Mouse (Mus musculus): Measurements from ENCODE around the gene Eci2.
A peak's percentile ranks its signal among the peaks of the same experiment; 100 is the strongest.
"Not testable (repeated sequence)": the region's sequence is repeated elsewhere in the genome, so short reads cannot be mapped to it uniquely, and the experiment has no call there.

Eci2 gene

DNA sequence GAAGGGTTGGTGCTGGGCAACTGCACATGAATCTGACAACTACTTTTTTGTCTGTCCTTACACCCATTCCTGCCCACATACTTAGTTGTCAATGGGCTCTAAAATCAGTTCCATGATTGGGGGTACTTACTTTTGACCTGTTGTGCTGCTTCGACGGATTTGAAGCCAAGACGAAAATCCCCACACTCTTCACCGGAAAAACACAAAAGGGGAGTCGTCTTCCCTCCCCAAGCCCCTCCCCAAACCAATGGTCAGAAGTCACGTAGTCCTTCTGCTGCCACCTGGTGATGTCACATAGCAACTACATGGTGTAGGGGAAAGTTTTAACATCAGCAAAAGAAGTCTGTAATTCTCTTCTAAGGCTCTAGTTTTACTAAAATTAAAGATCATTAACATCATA lies at the start of gene Eci2:
Eci2 (minus strand) TSS at position 218 of the 400 bp plus-strand sequence.
- peak in 1 of 2 experiments; percentile 37 for DNase-seq

DNA sequence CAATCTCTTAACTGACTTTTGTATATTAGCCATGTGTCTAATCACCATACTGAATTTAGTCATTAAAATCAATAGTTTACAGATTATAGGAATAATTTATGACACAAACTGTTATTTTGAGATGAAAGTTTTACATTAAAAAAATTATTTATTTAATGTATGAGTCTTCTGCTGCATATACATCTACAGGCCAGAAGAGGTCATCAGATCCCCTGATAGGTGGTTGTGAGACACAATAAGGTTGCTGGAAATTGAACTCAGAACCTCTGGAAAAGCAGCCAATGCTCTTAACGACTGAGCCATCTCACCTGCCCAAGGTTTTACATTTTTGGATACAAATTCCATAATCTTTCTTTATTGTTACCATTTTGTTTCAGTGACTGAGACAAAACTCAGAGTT lies 48.0 kb upstream of the Eci2 start:
- no peak for DNase-seq

DNA sequence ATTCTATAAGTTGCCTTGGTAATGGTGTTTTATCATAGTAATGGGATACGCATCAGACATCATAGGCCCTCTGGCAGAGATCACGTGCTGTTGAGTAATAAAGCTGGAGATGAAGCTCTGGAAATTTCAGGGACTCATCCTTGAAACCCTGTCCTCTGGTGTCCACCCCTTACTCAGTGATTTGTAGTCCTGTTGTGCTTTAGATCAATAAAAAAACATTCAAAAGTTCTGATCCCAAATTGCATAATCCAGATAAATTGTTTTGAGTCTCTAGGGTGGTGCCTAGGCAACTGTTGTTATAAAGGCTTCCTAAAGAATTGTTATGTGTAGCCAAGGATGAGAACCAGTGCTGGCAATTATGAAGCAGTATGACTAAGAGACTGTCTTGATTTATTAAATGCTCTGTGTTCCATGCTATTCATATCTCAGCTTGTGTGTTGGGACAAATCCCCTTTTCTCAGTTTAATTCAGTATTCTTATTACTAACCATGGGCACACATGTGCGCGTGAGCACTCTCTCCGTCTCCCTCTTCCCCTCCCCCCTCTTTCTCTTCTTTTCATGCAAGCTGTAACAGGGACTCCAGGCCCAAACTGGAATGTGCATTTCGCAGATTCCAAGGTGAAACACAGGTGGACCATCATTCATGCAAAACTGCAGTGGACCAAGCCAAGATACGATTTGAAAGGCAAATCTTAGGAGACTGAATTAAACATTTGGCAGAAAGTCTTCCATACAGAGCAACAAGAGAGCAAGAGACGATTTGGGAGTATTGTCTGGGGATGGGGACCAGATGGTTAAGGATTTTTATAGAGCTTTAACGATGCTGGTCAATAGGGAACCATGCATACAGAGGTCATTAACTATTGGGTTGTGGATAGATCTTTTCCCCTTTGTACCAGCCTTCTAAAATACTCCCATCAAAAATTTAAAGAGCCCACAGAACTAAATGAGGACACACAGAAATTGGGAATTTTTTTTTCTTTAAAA lies 43.9 kb upstream of the Eci2 start:
- DNase-seq = no peak

DNA sequence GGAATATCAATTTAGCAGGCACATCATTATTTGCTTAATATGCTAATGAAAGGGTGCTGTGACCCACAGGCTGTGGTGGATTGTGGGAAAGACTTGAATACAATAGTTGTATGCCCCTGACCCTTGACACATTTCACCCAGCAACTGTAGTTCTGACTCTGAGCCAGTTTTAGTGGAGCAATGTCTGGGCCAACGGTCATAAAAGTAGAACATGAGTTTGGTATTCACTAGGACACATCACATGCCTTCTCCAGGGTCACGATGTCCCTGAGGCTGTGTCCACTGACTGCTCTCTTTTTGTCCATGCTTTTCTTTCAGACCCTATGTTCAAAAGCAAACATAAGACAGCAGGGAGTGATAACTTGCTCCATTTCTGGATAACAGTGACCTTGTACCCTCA lies 40.2 kb upstream of the Eci2 start:
- no peak for DNase-seq

DNA sequence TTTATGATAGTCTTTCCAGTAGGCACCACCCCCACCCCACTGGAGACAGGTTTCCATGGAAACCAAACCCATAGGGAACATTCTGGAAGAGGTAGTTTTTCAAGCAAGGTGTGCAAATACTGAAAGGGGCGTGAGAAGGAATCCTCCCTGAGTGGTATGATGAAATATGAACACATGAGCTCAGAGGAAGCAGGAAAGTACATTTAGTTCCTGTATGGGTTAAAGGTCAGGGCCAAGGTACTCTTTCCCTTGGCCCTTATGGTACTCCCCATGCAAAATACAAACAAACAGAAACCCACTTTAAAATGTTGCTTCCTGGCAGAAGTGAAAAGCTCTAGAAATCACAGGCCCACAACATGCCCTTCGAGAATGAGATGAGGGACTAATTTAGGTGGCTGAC lies 39.1 kb upstream of the Eci2 start:
- no peak for DNase-seq

DNA sequence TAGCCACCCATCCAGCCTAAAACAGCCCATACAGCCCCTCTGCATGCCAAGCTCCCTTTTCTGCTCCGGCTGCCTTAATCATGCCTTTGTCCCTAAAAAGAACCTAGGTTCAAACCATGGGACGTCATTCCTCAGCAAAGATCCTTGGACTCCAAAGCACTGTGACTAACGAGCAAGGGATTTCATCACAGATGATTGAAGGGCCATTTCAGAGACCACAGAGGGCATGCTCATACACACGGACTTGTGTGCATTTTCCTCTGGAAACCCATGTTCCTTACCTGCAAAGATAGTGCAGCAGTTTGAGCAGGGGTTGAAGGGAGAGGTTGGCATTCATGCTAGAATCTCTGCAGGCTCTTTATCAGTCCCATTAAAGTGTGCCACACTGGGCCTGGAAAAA lies 37.5 kb upstream of the Eci2 start:
- no peak for DNase-seq

DNA sequence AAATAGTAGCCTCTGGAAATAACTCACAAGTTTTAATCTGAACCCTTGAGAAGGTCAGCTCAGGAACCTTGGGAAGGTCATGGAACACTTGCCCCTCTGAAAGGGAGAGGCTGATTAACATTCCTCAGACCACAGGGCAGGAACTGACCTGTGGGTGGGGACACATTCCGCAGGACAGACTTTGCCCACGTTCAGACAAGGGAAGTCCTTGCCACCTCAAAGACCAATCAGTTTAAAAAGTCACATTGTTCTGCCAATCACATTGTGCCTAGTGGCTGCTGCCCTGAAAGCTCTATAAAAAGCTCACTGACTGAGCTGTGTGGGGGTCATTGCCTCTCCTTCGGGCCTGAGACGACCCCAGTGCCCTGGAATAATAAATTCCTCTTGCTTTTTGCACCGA lies 31.2 kb upstream of the Eci2 start:
- DNase-seq = no peak

DNA sequence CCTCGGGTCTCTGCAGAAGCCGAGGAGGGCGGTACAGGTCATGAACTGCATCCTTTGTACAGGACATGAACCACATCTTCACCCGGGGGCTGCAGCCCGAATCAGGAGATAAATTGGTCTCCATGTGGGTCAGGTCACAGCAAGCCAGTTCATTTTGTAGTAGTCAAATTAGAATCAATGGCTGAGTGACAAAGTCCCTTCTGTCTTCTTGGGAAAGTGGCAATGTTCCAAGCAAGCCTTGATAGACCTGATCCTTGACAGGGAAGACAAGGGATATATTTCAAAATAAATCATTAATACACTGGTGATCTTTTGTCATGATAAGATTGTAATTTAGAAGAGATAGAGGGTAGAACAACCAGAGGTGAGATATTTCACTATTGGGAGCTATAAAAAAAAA lies 9.6 kb upstream of the Eci2 start:
- DNase-seq = no peak

DNA sequence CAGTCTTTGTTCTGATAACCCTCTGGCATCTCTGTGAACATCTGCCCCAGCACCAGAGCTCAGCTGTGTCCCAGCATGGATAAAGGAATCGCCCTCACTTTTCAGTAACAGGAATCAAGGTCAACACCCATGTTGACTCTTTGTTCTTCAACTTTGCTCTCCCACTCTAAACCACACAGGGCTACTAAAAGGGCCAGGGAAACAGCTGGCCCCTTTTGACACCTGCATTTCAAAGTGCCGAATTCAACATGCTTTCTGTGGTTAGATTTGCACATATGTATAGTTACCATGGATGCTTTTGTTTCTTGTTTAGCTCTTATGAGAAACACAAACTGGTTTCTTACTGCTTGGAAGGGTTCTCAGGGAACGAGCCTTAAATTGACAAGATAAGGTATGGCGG lies 8.8 kb upstream of the Eci2 start:
- peak in 1 of 2 experiments; percentile 51 for DNase-seq

DNA sequence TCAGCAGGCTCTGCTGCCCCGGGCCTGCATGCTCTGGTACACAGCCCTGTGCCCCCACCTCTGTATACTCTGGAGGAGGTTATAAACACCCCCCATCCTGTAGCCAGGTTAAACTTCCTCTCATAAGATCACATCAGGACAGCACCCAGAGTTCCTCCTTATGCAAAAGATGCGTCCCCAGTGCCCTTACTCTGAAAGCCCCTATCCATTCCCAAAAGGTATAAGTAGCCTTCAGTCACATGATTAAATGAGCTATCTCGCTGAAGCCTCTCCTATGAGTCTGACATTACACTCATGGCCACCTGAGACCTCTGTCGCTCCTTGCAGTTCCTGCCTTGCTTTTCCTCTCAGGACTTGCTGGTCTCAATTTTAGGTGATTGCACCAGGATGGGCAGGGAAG lies 6.7 kb upstream of the Eci2 start:
- DNase-seq = no peak

DNA sequence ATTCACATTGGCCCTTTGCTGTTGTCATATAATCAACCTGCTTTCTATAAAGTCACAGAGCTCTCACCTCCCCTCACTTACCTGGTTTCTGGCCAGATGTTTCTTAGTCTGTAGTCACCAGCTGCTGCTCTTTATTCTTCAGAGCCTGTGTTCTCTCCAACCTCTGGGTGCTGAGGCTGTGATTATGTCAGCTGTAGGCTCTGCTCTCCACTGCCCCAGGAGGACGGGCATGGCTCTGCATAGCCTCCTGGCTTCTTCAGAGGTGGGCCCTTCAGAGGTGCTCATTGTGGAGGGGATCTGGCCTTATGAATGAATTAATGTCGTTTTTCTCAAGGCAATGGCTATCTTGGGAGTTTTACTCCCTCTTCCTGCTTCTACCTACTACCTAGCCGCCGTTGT lies 4.8 kb upstream of the Eci2 start:
- DNase-seq = peak in 1 of 2 experiments; percentile 13

DNA sequence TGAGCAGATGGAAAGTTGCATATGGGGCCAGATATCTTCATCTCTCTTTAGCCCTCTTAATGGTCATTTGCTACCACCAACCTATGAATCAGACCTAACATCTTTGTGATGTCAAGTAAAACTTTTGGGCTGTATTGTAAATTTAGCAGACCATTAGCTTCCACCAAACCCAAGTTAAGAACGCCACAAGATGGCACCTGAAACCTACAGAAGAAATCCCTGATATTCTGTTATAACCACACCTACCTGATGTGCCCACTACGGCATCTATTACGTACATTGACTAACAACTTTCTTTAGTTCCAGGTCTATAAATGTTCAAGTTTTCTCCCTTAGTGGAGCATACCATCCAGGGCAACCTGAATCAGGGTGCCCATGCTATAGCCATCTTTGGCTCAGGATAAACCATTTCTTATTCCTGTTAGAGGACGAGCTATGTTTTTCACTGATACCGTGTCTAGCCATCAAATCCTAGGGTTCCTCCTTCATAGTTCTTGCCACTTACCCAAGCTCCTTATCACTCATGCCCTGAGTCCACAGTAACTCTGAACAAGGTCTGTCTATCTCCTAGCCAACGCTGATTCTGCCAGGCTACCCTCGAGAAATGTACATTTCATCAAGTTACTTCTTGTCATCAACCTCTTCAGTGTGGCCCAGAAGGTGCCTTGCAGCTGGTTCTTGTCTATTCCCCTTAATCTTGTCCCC lies 4.2 kb upstream of the Eci2 start:
- DNase-seq = no peak

DNA sequence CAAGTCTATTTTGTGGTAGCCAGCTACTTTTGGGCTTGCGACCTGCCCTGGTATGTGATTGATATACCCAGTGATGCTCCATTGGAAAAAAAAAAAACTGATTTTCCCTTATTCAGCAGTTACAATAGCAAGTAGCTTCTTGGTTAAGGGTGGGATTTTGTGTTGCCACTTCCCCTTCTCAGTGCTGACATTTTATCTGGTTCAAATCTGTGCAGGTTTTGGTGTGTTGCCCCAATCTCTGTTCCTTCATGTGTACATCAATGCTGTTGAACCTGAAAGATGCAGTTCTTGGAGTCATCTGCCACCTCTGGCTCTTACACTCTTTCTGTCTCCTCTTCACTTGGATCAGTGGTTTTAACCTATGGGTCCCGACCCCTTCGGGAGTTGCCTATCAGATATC lies 1.5 kb upstream of the Eci2 start:
- DNase-seq = no peak

DNA sequence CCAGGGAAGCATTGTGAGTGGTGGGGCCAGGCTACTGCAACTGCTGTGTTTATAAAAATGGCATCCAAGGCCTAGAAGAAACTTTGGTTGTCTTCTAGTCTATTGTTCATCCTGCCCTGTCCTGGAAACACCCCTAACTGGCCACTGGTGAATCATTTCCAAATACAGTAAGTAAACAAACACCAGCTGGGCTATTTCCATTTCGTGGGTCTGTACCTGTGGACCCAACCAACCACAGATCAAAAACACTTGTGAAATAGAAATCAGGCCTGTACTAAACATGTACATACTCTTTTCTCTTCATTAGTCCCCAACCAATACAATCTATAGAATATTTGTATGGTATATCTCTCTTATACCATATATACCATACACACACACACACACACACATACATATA lies 3.5 kb downstream of the Eci2 start:
- not testable (repeated sequence) for DNase-seq

DNA sequence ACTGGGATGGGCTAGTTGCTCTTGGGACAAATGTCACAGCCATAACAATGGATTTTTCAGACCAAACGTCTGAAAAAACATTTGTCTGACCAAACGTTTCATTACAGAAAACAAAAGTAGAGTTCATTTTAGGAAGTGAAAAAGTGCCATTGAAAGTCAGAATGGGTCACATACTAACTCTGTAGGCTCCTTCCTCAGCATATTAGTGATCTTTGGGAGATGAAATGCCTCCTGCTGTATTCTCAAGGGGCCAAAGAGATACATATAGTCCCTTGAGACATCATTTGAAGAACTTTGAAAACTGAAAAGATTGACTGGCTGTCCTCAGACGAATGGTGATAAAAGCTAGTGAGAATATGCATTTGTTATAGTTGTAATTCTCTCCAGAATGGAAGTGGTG lies 6.5 kb downstream of the Eci2 start:
- no peak for DNase-seq

DNA sequence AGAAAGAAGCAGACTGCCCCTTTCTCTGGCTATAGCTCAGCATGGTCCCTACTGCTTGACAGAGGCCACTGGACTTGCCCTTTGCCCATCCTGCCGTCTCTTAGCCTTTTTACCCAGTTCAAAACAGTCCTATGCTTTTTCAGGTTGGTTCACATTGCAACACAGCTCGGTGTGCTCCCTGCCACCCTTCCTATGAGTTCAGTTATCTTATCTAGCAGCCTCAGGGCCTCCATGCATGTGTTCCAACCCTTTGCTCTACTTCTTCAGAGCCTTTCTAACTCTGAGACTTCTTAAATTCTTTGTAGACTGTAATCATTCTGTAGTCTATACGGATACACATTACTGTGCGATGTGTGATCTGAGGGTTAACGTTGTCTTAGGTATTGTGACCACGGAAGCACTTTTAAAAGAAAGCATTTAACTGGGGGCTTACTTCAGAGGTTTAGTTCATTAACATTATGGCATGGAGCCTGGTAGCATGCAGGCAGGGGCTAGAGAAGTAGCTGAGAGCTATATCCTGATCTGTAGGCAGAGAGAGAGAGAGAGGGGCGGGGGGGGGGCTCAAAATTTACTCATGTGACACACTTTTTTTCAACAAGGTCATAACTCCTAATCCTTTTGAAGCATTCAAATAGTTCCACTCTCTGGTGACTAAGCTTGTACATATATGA lies 7.9 kb downstream of the Eci2 start:
- no peak for DNase-seq

DNA sequence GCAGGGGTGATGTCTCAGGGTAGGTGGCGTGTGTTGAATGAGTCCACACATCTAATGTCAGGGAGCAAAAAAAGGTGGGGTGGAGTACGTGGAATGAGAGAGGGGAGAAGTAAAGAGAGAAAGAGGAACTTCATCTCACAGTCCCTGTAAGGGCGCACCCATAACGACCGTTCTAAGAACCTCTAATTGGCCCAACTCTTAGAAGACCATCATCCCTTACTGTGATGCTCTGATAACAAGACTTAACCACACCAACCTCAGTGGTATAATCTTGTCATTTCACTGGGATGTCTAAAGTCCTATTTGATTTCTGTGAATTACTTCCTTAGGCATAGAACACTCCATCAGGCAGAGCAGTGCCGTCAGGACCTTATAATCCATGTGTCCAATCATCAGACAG lies 9.5 kb downstream of the Eci2 start:
- no peak for DNase-seq

DNA sequence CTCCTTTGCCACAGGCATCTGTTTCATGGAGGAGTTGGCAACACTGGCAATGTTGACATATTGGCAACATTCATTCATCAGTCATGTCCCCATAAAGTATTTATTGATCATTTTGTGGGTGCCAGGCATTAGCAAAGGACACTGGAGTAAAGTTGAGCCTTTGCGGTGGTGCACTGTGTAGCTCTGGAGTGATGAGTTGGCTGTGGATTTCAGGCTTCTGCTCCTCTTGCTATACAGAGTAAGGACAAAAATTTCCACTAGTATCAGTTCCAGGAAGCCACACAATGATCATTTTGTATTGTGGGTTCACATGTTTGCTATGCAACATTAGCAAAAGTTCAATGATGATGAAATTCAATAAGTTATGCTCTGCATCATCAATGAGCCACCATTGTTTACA lies 10.8 kb downstream of the Eci2 start:
- DNase-seq = no peak

DNA sequence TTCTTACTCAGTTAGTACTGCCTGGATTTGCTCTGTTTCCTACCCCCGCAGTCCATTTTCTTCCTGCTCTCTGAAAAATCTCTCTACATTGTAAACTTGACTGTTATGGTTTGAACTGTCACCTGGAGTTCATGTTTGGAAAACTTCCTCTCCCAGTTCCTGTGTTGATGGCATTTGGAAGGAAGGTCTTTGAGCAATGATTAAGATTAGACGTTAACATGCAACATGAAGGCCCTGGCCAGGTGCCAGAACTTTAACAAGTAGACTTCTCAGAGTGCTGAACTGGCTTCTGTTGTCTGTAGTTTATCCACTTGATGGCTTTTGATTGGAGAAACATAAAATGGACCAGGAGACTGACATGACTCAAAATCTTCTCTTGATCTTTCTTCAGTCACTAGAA lies 31.0 kb downstream of the Eci2 start:
- DNase-seq = no peak

DNA sequence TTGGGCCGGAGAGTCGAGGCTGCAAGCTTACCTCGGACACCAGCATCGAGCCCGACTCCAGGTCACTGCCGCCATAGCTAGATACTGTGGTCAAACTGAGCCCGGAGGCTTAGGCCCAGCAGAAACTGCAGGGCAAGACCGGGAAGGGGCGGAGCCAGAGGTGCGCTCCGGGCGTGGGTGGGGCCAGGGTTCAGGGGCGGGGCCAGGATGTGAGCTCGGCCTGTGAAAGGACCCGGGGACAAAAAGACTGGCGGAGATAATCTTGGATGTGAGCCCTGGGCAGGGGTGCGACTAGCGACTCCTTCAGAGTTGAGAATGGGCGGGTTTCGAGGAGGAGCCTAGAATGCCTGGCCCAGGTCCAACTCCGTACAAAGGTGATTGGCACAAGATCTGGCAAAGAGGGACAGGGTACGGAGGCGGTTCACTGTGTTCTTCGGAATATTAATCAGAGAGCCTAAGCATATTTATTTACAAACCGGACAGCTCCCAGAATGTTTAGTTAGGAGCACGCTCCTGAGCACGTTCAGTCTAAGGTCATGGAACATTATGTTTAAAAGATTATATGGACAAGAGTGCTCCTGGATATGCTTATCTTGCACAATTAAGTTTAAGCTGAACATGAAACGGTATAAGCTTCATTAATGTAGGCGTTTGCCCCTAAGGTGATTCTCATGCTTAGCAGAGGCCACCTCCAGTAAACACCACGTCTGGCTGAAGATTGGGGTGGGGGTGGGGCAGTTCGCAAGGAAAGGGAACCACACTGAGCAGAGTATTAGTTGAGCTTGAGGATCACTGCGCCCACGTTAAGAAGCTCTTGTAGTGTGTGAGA lies 32.7 kb downstream of the Eci2 start:
- DNase-seq = peak; percentile 88 to 90

DNA sequence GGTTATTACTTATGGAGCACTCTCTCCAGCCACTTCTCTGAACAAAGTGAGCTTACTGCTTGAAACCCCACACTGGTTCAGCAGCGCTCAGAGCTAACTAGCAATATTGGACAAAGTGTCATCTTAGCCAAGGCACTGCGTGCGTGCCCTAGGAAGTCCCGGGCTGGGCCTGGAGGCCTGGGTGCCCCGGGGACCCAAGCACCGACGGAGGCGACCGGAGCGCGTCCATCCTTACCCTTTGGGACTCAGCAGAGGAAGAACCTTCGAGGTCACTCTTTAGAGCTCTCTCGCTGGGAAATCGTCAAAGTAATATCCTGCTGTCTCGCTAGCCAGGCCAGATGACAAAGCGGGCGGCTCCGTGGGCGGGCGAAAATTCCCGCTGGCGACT lies 33.3 kb downstream of the Eci2 start:
- DNase-seq = no peak

DNA sequence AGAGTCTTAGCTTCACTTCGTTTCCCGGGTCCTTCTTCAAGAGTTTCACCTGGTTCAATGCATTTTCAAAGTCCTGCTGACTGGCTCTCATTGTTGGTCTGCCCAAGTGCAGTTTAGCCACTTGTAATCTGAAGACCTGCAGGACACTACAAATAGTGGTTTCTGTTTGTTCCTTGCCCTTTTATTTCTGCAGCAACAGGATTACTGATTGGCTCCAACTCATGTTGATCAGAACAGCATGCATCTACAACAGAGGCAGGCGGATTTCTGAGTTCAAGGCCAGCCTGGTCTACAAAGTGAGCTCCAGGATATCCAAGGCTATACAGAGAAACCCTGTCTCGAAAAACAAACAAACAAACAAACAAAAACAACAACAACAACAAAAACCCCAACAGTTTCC lies 33.8 kb downstream of the Eci2 start:
- DNase-seq = no peak

Data from thymus, adult 18-20 months (tissue).